Mouse (Mus musculus) gastrocnemius, postnatal 25 days (tissue): ENCODE measurements around the gene Cd69. TPM values are rescaled to one million over a fixed set of nuclear protein-coding genes. Genes with fewer than 3 reads are reported as not detected.

Experiments
- DNase-seq: peaks from one replicate; pipeline ENCODE4 v3.0.0; 2022
- total RNA-seq, 2 experiments: library from RNA; stranded (reverse); gene quantifications; 1 replicate in 1 of 2; 2 replicates in 1 of 2; pipeline ENCODE4 v1.2.3; 2021

The Cd69 gene
- total RNA-seq, 2 experiments from 2014 or later = 0.19 TPM; not detected in 1

DNA sequence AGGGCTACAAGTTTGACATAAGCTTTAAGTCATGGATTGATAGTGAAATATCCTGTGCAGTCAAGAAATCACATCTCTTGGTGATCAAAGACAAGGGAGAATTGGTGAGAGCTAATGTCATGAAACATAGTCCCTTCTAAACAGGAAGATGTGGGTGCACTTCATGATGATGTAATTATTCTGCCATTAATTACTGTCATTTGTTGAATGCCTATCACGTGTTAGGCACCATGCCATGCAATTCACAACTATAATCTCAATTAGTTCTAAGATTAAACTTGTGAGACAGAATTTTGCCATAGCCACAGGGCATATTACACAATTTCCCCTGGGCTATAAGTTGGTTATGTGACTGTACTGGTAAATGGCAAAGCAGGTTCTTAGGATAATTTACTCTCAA lies 28.2 kb downstream of the Cd69 start:
- DNase-seq = no peak

DNA sequence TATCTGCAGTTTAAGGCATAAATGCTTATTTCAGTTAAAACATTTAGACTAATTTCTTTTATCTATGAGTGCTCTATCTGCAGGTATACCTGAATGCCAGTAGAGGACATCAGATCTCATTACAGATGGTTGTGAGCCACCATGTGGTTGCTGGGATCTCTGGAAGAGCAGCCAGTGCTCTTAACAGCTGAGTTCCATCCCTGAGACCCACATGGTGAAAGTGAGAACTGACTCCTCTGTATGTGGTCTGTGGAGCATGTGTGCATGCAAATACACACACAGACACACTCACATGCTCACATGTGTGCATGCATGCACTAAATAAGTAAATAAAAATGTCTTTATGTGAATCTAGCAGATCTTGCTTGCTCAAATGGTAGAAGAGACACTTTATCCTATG lies 29.4 kb downstream of the Cd69 start:
- no peak for DNase-seq

GRCm38 (mm10) chr6:129241907-129242306 lies 33.3 kb downstream of the Cd69 start:
- DNase-seq = no peak

GRCm38 (mm10) chr6:129241471-129241870 lies 33.8 kb downstream of the Cd69 start:
- DNase-seq = no peak

GRCm38 (mm10) chr6:129239564-129240248 lies 35.5 kb downstream of the Cd69 start:
- DNase-seq = no peak

- DNase-seq = peak; percentile 67
Observed at GRCm38 (mm10) chr6:129238275-129239038, 36.8 kb downstream of the Cd69 start.

DNA sequence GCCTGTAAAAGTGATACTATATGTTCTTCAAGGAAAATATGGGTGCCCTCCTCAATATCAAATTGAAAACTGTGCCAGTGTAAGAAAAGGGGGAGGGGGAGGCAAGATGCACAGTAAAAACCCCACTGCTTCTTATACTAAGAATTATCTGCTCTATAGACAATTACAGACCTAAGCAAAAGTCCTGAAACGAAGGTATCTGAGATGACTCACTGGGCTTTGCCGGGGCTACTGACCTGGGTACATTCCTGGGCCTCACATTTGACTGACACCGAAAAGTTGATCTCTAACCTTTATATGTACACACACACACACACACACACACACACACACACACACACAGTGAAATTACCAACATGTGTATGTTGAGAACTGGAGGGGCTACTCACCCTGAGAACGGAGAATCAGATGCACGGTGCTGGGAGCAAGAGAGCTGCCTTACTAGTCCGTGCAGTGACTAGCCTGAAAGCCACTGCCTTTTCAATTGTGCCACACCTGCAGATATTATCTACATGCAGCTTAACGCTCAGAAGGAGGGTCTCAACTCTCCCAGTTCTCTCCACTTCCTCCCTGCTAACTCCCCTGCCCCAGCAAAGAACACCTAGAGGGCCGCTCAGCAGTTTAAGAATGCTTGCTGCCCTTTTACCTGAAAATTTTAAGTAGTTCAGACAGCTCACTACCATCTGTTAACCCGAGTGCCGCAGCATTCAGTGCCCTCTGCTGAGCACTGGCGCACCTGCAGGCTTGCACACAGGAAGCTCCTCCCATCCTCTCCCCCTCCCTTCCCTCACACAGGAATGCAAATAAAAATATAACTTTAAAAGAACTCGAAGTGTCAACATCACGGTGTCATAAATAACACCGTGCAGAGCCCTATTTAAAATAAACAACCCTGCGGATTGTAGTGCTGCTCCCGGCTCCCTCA lies 37.6 kb downstream of the Cd69 start:
- peak; percentile 87 for DNase-seq

- no peak for DNase-seq
Observed at GRCm38 (mm10) chr6:129236652-129237342, 38.4 kb downstream of the Cd69 start.

GRCm38 (mm10) chr6:129235855-129236461 lies 39.3 kb downstream of the Cd69 start:
- peak; percentile 63 for DNase-seq

GRCm38 (mm10) chr6:129234456-129235360 lies 40.5 kb downstream of the Cd69 start:
- no peak for DNase-seq

DNA sequence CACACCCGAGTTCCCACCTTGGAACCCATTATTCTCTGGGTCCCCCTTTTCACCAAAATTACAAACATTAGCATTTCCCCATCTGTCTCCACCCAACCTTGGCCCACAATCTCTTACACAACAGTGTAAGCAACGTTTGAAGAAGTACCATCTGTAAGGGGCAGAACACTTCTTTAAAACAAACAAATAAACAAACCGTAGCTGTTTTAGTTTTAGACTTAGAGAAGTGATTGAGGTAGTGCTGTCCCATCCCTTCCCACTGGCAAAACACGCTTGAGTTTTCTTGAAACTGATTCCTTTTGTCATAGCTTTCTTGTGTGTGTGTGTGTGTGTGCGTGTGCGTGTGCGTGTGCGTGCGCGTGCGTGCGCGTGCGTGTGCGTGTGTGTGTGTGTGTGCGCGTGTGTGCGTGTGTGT lies 41.3 kb downstream of the Cd69 start:
- no peak for DNase-seq

- DNase-seq = no peak
Observed at GRCm38 (mm10) chr6:129233366-129233954, 41.8 kb downstream of the Cd69 start.

DNA sequence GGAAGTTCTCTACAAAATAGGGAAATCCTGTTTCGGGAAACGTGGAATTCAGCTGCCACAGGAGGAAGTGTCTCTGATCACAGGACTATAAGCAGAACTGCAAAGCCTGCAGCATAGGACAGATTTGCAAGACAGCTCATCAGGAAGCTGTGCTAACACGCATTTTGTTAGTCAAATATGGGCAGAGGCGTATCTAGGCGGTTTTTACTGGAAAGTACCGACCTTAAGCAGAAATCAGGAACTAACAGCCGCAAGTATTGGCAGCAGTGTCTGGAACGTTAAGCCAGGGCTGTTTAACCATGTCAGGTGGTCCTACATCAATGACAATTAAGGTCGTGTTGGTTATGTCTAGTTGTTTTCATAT lies 42.4 kb downstream of the Cd69 start:
- DNase-seq = peak; percentile 48

DNA sequence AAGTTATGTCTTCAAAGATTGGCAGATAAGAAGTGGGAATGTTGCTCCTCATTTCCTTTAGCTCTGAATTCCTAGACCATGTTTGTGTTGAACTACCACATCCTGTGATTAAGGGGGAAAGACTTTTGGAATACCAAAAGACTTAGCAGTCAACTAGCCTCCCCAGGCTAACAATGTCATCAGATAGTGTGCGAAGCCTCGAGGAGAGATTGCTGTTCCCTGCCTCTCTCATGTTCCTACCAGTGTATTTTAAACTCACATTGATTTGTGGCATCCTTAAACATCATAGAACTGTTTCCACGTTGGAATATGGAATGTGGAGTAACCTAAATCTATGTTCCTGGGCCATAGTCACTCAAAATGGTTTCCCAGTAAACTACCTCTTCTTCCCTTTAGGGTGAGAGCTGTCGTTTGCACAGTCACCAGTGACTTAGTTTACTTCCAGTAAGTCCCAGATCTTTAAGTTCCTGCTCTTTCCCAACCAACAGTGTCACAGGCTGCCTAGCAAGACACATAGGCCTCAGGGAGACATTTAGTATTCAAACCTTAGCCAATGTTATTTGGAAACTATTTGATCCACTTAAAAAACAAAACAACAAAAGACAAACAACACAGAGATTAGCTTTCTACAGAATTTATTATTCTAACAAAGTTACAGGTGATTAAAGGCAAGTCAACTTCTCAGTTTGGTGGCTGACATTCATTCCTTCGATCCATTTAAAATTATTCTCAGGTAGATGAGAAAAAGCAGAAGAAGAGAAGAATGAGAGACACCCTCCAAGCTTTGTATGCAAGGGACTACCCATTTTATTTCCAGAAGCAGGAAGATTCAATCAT lies 43.0 kb downstream of the Cd69 start:
- no peak for DNase-seq

DNA sequence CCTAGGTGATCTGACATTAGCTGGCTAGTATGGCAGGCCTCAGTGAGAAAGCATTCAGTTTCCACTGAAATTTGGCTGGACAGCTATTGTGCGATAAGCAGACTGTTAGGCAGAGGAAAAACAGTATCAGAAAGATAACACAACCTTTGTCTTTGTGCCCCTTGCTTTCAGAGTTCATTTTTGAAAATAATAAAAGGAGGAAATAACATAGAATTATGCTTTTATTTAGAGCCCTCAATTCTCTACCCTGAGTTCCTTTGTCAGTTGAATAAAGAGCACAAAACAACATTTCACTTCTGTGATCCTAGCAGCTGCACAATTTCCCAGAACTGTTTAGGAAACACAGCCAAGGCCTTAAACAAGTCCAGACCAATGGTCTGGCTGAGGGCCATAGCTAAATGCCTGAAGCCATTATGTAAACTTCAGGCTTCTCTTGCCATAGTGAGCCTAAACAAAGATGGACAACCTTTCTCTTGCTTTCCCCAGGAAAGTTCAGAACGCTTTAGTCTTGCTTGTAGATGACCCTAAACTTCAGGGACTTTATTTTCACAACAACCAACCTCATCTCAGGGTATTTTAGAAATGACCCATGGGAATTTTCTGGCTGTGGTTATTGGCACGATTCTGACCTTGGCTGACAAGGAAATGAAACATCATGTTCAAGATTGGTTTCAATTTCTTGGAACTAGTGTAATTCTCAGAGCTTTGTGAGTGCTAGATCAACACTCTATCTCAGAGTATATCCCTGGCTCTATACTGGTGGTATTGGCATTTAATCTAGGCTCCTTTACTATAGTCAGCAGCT lies 45.3 kb downstream of the Cd69 start:
- peak; percentile 76 for DNase-seq

DNA sequence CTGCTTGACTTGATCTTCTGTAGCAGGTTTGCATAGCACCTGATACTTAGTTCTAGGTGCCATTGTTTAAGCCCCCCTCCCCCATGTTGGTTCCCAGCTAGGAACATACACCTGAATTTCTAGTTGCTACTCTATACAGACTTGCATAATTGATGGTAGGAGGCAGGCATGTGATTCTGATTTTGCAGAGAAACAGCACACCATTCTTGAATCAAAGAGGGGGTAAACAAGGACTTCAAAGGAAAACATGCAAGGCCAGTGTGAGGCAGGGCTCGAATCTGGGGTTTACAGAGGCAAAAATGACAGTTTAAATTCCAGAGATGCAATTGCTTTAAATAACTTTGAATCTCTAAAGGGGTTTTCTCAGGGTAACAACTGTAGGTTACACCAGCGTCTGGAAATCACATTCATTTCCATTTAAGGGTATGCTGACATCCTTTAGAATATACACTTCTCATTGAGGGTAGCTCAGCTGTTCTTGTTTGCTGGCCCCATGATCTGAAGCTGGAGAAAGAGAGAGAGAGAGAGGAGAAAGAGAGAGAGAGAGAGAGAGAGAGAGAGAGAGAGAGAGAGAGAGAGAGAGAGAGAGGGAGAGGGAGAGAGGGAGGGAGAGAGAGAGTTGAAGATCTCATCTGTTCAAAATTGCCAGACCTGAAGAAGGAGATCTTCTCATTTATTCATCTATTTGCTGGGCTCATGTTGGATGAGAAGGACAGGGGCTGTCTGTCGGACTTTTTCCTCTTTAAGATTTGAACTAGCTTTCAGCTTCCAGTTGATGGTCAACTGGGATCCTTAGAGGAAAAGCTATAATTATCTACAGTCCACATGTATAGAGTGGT lies 46.1 kb downstream of the Cd69 start:
- DNase-seq = no peak

- no peak for DNase-seq
Observed at GRCm38 (mm10) chr6:129225078-129225477, 50.2 kb downstream of the Cd69 start.
